Mouse (Mus musculus) forebrain, postnatal 0 days (tissue): ENCODE measurements around the gene Rasa1. TPM values are rescaled to one million over a fixed set of nuclear protein-coding genes. Genes with fewer than 3 reads are reported as not detected.

Source experiments
- ATAC-seq: fragments of 200-750 bp; cut with Nextera tagmentation; 2 replicates; pipeline ENCODE4 v1.8.0; 2017; ENCODE audit warnings: mild to moderate bottlenecking, moderate library complexity
- DNase-seq: peaks from one replicate; pipeline ENCODE4 v3.0.0-alpha.2; 2015
- H3K27ac ChIP-seq: fragments of 300-500 bp; sonication (generic); 2 replicates; pipeline ENCODE4 v1.5.1; 2014; ENCODE audit warnings: low read depth, mild to moderate bottlenecking, antibody characterized with exemption, low read length, moderate library complexity, mixed read lengths
- H3K27me3 ChIP-seq: fragments of 300-500 bp; sonication (generic); 2 replicates; pipeline ENCODE4 v1.6.1; 2014; ENCODE audit warnings: mild to moderate bottlenecking, low read length, mixed read lengths; ENCODE audit not compliant: insufficient read depth
- H3K36me3 ChIP-seq: fragments of 300-500 bp; sonication (generic); 2 replicates; pipeline ENCODE4 v1.6.1; 2014; ENCODE audit warnings: mild to moderate bottlenecking, moderate library complexity; ENCODE audit not compliant: insufficient read depth
- H3K4me1 ChIP-seq: fragments of 300-500 bp; sonication (generic); 2 replicates; pipeline ENCODE4 v1.6.1; 2014; ENCODE audit warnings: antibody characterized with exemption; ENCODE audit not compliant: insufficient read depth
- H3K4me2 ChIP-seq: fragments of 300-500 bp; sonication (generic); 2 replicates; pipeline ENCODE4 v1.6.1; 2014; ENCODE audit warnings: low read depth, mild to moderate bottlenecking, moderate library complexity
- H3K4me3 ChIP-seq: fragments of 300-500 bp; sonication (generic); 2 replicates; pipeline ENCODE4 v1.5.1; 2014; ENCODE audit warnings: low read depth, low read length, mixed read lengths
- H3K9ac ChIP-seq: fragments of 300-500 bp; sonication (generic); 2 replicates; pipeline ENCODE4 v1.6.1; 2014; ENCODE audit warnings: mild to moderate bottlenecking
- H3K9me3 ChIP-seq: fragments of 300-500 bp; sonication (generic); 2 replicates; pipeline ENCODE4 v1.6.1; 2016; ENCODE audit warnings: low read length
- CTCF ChIP-seq: sonication (generic); IDR thresholded peaks from 2 replicates; pipeline ENCODE4 v1.5.1; 2016; ENCODE audit warnings: antibody characterized with exemption, control low read depth, low read depth
- WGBS: fragments of 180-500 bp; shearing (Covaris S2); extraction: QIAGEN DNeasy Blood & Tissue Kit; methylation state at CpG from one replicate; pipeline ENCODE4 v1.1.7; 2014; 5-methylcytosine and 5-hydroxymethylcytosine counted together
- polyA plus RNA-seq: library from polyadenylated mRNA; unstranded; fragments of >200 nt; fragmentation: Nextera tagmentation; extraction: Ambion mirVana; gene quantifications from 2 replicates; pipeline ENCODE4 v1.2.1, GENCODE M21; 2015
- total RNA-seq: library from RNA; depleted of rRNA; stranded (reverse); fragments of >200 nt; gene quantifications from 2 replicates; pipeline ENCODE4 v1.2.3, GENCODE M21; 2014; rRNA removed

Gene Rasa1
- total RNA-seq (97.3 and 123 TPM in 2 replicates), polyA plus RNA-seq (33.2 and 44.1 TPM in 2 replicates)

- no peaks in the 10 kb centered on the region for H3K9me3 ChIP-seq
- no peak for TF ChIP-seq CTCF
- H3K36me3 ChIP-seq: no peaks in the 10 kb centered on the region
- peak within 1 kb of the TSS; percentile 47 for H3K4me2 ChIP-seq
- no peaks in the 10 kb centered on the region for H3K27me3 ChIP-seq
- peak within 1 kb of the TSS; percentile 95 for H3K4me3 ChIP-seq
- H3K4me1 ChIP-seq: peaks cover 4% of the 10 kb centered on the region; the same call in 1 of the 2 replicates
- DNase-seq (peak; percentile 97), ATAC-seq (peak; percentile 94)
- WGBS: under 1% methylated on average over 85 of the region's 97 CpGs
- peak within 1 kb of the TSS; percentile 99 for H3K27ac ChIP-seq
- H3K9ac ChIP-seq: peak within 1 kb of the TSS; percentile 94
Observed at GRCm38 (mm10) chr13:85288843-85289713, at the start of gene Rasa1. Gene Rasa1 (minus strand): TSS chr13:85289130.

- H3K27me3 ChIP-seq: no peaks in the 10 kb centered on the region
- no peak overlapping the region for H3K4me3 ChIP-seq
- ATAC-seq: no peak
- no peaks in the 10 kb centered on the region for H3K9me3 ChIP-seq
- no peak overlapping the region for H3K27ac ChIP-seq
- TF ChIP-seq CTCF: no peak
- H3K4me2 ChIP-seq: no peak overlapping the region
- H3K4me1 ChIP-seq: no peaks in the 10 kb centered on the region
- no peak overlapping the region for H3K9ac ChIP-seq
- WGBS: 41% methylated on average over 2 of the region's 2 CpGs
- no peaks in the 10 kb centered on the region for H3K36me3 ChIP-seq
- no peak for DNase-seq
Observed at GRCm38 (mm10) chr13:85311547-85311946, 22.6 kb upstream of the Rasa1 start.

DNA sequence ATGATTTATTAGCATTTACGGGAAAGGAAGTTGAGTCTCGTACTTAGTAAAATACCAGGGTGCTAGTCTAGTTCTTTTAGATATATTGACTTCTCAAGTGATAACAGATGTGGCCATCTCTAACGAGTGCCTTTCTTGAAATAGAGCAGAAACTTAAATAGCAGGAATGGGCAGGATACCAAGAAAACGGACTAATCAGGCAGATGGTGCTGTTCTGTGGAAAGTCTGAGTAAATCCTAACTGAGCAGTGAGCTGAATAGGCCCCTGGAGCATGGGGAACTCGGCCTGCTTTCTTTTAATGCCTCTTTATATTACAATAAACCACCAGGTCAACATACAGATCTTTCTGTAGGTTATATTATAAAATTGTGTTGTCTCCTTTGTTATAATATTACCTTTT lies 22.0 kb upstream of the Rasa1 start:
- WGBS: 27% methylated on average over 5 of the region's 5 CpGs
- H3K27me3 ChIP-seq: no peaks in the 10 kb centered on the region
- no peaks in the 10 kb centered on the region for H3K9me3 ChIP-seq
- H3K4me1 ChIP-seq: no peaks in the 10 kb centered on the region
- H3K27ac ChIP-seq: no peak overlapping the region
- H3K36me3 ChIP-seq: no peaks in the 10 kb centered on the region
- no peak for TF ChIP-seq CTCF
- H3K9ac ChIP-seq: no peak overlapping the region
- no peak overlapping the region for H3K4me2 ChIP-seq
- no peak overlapping the region for H3K4me3 ChIP-seq
- ATAC-seq (peak; percentile 87), DNase-seq (peak; percentile 73)

- no peak overlapping the region for H3K9ac ChIP-seq
- H3K27ac ChIP-seq: no peak overlapping the region
- no peak overlapping the region for H3K4me3 ChIP-seq
- TF ChIP-seq CTCF: no peak
- no peaks in the 10 kb centered on the region for H3K27me3 ChIP-seq
- ATAC-seq: peak; percentile 59
- WGBS: 69% methylated on average over 2 of the region's 2 CpGs
- H3K36me3 ChIP-seq: no peaks in the 10 kb centered on the region
- H3K9me3 ChIP-seq: no peaks in the 10 kb centered on the region
- H3K4me2 ChIP-seq: no peak overlapping the region
- DNase-seq: no peak
- H3K4me1 ChIP-seq: no peaks in the 10 kb centered on the region
Observed at GRCm38 (mm10) chr13:85310483-85310882, 21.6 kb upstream of the Rasa1 start.

GRCm38 (mm10) chr13:85306039-85306438 lies 17.1 kb upstream of the Rasa1 start:
- Histone ChIP-seq H3K4me1 (no peaks in the 10 kb centered on the region), H3K27ac (no peak overlapping the region), H3K9me3 (no peaks in the 10 kb centered on the region), H3K36me3 (no peaks in the 10 kb centered on the region), H3K9ac (no peak overlapping the region), H3K27me3 (no peaks in the 10 kb centered on the region), H3K4me2 (no peak overlapping the region), H3K4me3 (no peak overlapping the region)
- TF ChIP-seq CTCF: no peak
- no peak for ATAC-seq
- DNase-seq: no peak

DNA sequence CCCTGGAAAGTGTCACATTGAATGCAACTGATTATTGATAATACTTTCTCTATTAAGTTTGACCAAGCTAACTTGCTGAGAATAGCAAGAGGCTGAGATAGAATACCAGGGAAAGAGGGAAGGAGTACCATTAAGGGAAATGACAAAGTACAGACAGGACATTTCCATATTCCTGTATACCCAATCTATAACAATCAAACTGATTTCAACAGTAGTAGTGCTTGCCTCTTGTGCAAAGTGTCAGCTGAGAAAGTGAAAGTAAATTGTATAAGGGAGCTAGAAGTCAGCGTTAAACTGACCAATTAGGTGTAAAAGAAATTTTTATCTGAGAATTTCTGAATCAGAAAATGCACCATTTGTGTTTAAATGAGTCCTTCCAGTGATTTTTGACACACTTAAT lies 1.7 kb upstream of the Rasa1 start:
- Histone ChIP-seq H3K27ac (no peak overlapping the region), H3K4me2 (no peak overlapping the region), H3K36me3 (no peaks in the 10 kb centered on the region), H3K4me3 (no peak overlapping the region), H3K9me3 (no peaks in the 10 kb centered on the region), H3K9ac (no peak overlapping the region), H3K4me1 (peaks cover 4% of the 10 kb centered on the region; the same call in 1 of the 2 replicates), H3K27me3 (no peaks in the 10 kb centered on the region)
- DNase-seq (no peak), ATAC-seq (no peak)
- 71% methylated on average over 1 of the region's 1 CpGs for WGBS
- no peak for TF ChIP-seq CTCF

- Histone ChIP-seq H3K27me3 (no peaks in the 10 kb centered on the region), H3K27ac (peak overlapping the region; percentile 99), H3K36me3 (no peaks in the 10 kb centered on the region), H3K9me3 (no peaks in the 10 kb centered on the region), H3K4me2 (peak overlapping the region; percentile 47), H3K4me1 (peaks cover 4% of the 10 kb centered on the region; the same call in 1 of the 2 replicates), H3K4me3 (peak overlapping the region; percentile 95), H3K9ac (peak overlapping the region; percentile 94)
- WGBS: under 1% methylated on average over 30 of the region's 35 CpGs
- no peak for DNase-seq
- TF ChIP-seq CTCF: no peak
- ATAC-seq: no peak
Observed at GRCm38 (mm10) chr13:85288574-85288842, 422 bp downstream of the Rasa1 start.
